Mouse (Mus musculus) embryonic stem cell, embryonic (primary cell): Measurements from ENCODE around the gene 1700016K19Rik.

Source experiments
- CTCF ChIA-PET, 4 experiments: fragments of 300-600 bp in 2 of 4; fragments of 350-600 bp in 2 of 4; sonication (Branson Sonifier 250); formaldehyde crosslinking; loops; one replicate each; lab custom pipeline; 2022; ENCODE audit warnings: inconsistent platforms in 2 of 4; lab: Charles Lee
- POLR2A ChIA-PET, 4 experiments: fragments of 300-600 bp in 2 of 4; fragments of 350-600 bp in 2 of 4; sonication (Branson Sonifier 250); formaldehyde crosslinking; loops; one replicate each; lab custom pipeline; 2022; ENCODE audit warnings: antibody characterized with exemption in 4 of 4, inconsistent platforms in 1 of 4; lab: Charles Lee

The 1700016K19Rik gene

DNA sequence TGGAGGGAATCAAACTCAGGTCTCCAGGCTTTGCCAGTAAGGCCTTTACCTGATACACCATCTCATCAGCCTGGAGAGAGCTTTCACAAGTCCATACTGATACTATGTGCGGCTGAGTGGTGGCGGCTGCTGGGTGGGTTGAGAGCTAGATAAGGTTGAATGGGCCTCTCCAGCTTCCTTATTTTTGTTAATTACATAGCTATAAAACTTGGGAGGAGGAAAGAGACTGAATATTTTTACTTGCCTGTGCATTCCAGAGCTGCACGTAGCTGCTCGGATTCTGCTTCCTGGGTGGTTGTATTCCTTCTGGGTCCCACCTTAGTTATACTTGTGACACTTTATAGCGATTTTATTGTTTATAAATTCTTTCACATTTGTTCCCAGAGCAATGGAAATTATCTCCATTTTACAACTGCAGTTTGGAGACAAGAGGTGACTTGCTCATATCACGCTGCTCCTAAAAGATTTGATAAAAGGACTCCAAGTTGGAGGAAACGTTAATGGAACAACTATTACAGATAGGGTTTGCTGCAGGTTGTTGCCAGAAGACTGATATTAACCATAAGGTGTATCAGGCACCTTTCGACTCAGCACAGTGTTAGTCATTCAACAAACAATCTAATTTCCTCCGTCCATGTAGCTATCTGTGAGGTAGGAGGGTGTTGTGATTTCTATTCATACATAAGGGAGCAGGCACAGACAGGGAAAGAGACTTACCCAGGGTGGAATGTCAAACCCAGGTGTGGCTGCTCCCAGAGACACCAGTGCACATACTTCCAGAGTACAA is 11.3 kb downstream of the 1700016K19Rik start:
- ChIA-PET POLR2A (interaction anchor here in 1 of 4 experiments (0.6 kb wide), 1 partner anchor 459 kb away, joined by 3 read pairs; no protein-coding TSS in a partner anchor), CTCF (interaction anchor here in 1 of 4 experiments (0.6 to 0.8 kb wide), 2 partner anchors 32 to 207 kb away, joined by 3 to 4 read pairs; partner anchors contain the start of genes Dbil5 and Gemin4)

DNA sequence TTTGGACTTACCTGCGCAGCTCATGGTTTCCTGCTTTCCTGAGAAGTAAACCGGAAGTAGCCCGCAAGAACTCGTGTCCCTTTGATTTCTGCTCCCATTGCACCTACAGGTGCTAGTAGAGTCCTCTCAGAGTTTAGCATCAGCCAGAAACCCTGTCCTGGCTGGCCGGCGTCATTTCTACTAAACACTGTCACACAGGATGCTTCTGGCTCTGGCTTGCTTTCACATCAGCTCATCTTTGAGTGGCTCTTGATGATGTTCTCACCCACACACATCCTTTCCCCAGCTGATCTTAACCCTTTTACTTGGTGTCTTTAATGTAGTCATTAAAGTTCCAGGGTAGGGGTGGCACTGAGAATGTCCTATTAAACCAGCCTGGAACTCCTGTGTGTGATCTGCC is 15.5 kb downstream of the 1700016K19Rik start:
- POLR2A ChIA-PET, result interaction anchor here in 1 of 4 experiments (0.6 to 1.5 kb wide), 2 partner anchors 48 to 924 kb away, joined by 3 read pairs; no protein-coding TSS in a partner anchor
- CTCF ChIA-PET, result interaction anchor here in 1 of 4 experiments (1.0 kb wide), 1 partner anchor 48 kb away, joined by 3 read pairs; no protein-coding TSS in a partner anchor

DNA sequence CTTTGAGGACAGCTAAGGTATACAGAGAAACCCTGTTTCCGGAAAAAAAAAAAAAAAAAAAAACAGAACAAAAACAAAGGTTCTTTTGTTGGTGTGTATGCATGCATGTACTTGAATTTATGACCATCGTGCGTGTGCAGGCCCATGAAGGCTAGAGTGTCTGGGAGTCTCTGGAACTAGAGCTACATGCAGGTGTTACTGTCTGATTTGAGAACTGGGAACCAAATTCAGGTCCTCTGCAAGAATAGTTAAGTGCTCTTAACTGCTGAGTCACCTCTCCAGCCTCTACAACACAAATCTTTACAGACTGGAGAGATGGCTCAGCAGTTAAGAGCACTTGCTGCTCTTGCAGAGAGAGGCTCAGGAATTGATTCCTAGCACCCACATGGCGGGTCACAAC is 16.1 kb downstream of the 1700016K19Rik start:
- ChIA-PET CTCF (no interaction called here), POLR2A (interaction anchor here in 3 of 4 experiments (0.6 to 0.7 kb wide), 3 partner anchors 11 to 923 kb away, joined by 3 to 7 read pairs (median 4); no protein-coding TSS in a partner anchor)

DNA sequence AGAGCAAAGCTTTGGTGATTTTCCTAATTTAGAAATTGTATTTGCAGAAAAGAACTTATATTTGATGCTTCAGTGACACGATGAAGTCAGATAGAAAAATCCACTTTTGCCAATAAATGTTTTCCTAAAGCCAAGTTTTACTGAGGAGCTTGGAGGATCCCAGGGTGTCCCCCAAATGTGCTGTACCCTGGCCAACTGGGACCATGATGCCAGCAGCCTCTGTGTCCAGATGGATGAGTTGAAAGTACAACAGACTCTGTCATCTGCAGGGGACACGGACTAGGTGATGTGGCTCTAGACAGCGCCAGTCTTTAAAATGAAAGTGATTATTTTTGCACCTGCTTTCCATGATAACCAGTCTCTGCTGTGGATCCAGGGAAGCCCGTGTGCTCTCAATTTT is 20.2 kb downstream of the 1700016K19Rik start:
- ChIA-PET CTCF (no interaction called here), POLR2A (no interaction called here)

DNA sequence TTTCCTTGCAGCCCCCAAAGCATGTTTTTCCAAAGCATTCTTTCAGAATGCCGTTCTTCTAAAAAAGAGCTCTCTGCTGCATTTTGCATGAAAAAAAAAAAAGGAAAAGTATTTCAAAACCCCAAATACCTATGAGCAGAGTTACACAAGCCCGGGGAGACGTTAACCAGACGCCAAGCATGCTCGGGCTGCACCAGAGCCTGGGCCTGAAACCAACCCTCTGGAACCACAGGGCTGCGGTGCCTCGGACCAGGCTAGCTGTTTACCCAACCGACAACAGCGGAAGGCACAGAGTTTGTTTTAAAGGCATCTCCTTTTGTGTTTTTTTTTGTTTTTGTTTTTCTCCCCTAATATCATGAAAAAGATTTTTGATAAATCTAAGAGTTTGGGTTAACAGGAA is 21.2 kb downstream of the 1700016K19Rik start:
- CTCF ChIA-PET, result interaction anchor here in 3 of 4 experiments (0.7 to 1.3 kb wide), 4 partner anchors 17 to 1446 kb away, joined by 3 to 12 read pairs (median 6); no protein-coding TSS in a partner anchor

DNA sequence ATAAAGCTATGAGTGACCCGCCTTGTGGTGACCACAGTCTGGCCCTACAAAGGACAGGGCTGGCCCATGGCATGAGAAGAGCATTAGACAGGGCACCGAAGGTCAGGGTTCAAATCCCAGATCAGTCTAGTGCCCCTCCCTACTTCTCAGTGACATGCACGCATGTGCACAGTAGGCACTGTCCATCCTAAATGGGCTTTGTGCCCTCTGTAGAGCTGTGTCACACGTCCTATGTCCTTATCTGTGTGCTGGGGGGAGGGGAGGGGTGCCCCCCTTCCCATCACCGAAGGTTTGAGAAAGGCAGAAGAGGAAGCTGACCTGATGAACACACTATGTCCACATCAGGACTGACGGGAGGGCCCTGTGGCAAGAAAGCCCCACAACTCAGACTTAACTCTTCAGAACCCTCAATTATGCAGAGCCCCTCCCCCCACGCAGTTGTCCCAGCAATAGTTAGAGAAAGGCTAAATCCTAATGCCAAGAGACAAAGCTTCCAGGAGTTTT is 25.4 kb downstream of the 1700016K19Rik start:
- ChIA-PET POLR2A (interaction anchor here in 2 of 4 experiments (0.5 to 1.2 kb wide), 4 partner anchors 9 to 404 kb away, joined by 3 read pairs; no protein-coding TSS in a partner anchor), CTCF (interaction anchor here in 3 of 4 experiments (0.8 to 1.5 kb wide), 3 partner anchors 33 to 58 kb away, joined by 3 to 8 read pairs (median 5); no protein-coding TSS in a partner anchor)

More for the DNA sequence above, 21.2 kb downstream of the 1700016K19Rik start:
- POLR2A ChIA-PET, result interaction anchor here in 2 of 4 experiments (0.6 to 0.7 kb wide), 2 partner anchors 21 to 23 kb away, joined by 3 read pairs; no protein-coding TSS in a partner anchor

DNA sequence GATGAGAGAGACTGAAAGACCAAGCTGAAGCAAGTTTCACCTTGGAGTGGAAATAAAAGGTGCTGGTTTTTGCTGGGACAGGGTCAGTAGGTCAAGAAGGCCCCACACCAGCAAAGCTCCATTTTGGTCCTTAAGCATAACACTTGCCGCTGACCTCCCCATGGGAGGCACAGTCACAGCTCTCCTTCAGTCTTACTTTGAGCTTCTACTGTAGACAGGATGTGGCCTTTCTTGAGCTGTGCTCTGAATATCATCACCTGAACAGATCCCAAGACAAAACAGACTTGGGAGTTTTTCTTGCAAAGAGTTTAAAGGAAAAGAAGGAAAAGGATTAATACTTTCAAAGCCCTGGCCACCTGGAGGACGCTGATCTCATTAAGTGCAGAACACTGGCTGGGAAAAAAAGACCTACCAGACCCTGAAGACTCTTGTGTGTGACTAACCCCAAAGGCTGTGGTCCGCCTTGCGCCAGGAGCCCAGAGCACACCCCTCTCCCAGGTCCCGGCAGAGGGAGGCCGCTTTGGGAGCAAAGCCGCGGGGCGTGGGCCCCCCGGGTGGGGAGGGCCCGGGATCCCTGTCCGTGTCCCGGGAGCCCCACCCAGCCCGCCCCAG is 26.9 kb downstream of the 1700016K19Rik start:
- POLR2A ChIA-PET, result interaction anchor here in 1 of 4 experiments (0.5 to 1.3 kb wide), 4 partner anchors 8 to 102 kb away, joined by 3 to 7 read pairs (median 4); no protein-coding TSS in a partner anchor

DNA sequence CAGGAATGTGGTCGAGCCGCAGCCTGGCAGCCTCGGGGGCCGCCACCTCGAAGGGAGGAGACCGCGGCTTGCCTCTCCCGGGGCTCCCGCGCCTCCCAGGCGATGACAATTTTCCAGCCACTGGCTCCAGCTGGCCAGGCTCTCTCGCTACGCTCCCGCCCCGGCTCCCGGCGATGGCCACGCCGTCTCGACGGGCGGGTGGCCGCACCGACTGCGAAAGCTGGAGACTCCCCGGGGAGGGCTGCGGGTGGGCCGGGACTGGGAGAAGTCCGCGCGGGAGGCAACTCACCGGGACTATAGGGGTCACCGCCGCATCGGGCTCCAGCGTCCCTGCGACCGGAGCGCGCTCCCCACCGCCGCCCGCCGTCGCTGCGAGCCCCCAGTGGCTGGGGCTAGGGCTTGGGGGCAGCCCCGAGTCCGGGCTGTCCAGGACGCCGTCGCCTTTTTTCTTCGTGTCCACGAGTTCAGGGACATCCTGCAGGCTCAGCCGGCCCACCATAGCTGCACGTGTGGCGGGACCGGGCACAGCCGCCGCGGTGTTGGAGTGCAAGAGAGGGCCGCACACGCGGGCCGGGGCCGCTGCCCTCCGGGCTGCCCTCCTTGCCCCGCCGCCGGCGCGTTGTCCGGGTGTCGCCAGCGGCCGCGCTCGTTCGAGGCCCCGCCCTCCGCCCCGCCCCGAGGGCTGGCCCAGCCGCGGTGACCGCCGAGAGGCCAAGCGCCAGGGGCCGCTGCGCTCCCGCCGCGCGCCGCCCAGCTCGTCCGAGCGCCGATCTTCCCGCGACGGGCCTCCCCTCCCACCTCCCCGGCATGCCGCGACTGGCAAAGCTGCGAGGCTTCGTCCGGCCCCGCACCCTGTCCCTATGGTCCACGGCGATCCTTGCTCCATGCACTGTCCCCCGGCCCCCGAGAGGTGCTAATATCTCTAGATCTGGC is 27.7 kb downstream of the 1700016K19Rik start, which contains the start of gene Rflnb:
Gene Rflnb, minus strand, starts transcription at position 644 of the 933 bp plus-strand sequence.
- ChIA-PET CTCF (interaction anchor here (0.5 to 1.6 kb wide), 8 partner anchors 27 to 411 kb away, joined by 3 to 4 read pairs (median 3); no protein-coding TSS in a partner anchor), POLR2A (interaction anchor here in 2 of 4 experiments (0.5 to 1.3 kb wide), 4 partner anchors 7 to 766 kb away, joined by 3 to 4 read pairs (median 4); no protein-coding TSS in a partner anchor)

More for the DNA sequence above, 26.9 kb downstream of the 1700016K19Rik start:
- CTCF ChIA-PET, result interaction anchor here in 2 of 4 experiments (0.5 to 0.8 kb wide), 3 partner anchors 59 to 480 kb away, joined by 3 to 4 read pairs (median 3); no protein-coding TSS in a partner anchor

DNA sequence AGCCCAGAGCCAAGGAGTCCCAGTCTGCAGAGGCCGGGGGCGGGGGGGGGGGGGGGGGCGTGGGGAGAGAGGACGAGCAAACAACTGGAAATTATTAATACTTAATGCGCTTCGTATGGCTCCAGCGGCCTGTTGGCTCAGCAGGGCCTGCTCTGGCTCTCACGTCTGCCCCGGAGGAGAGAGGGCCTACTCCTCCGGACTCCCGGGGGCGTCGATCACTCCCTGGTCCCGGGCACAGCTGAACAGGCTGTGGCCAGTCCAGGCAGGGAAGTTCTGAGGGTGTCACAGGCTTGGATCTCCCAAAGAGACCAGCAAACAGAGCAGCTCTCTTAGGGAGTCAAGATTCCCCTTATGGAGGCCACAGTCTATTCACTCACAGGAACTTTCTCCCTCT is 28.4 kb downstream of the 1700016K19Rik start:
- CTCF ChIA-PET, result interaction anchor here in 3 of 4 experiments (0.6 to 1.6 kb wide), 8 partner anchors 28 to 410 kb away, joined by 3 to 4 read pairs (median 3); no protein-coding TSS in a partner anchor
- POLR2A ChIA-PET, result interaction anchor here in 1 of 4 experiments (0.7 kb wide), 1 partner anchor 767 kb away, joined by 3 read pairs; no protein-coding TSS in a partner anchor

DNA sequence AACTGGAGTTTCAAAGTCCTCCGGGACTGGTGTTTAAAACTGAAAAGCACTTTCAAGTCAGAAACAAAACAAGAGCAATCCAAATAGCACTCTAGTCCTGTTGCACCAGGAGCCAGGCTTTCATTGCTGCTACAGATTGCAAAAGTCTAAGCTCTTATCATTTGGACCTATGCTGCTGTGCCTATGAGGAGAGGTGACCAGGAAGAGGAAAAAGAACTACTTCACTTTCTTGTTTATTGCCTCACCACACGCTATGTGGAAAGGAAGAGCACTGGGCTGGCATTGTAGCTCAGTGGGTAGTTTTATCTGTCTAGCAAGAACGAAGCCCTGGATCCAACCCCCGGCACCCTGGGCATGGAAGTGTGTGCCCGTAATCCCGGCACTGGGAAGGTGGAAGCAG is 33.6 kb downstream of the 1700016K19Rik start:
- CTCF ChIA-PET, result no interaction called here
- POLR2A ChIA-PET, result no interaction called here

DNA sequence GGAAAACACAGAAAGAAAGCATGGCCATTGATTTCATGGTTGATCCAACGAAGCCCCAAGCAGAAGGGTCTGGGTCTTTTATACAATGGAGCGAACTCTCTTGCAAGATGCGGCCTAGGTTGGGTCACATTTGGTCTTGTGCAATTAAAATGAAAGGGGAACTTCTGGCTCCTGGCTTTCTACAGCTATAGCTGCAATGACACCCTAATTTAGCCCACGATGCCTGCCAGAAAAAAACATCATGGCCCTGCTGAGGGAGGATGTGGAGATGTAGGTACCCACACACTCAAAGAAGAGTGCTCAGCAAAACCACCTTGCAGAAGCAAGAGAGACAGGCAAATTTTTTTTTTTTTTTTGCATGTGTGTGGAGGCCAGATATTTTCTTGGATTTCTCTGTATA is 34.1 kb downstream of the 1700016K19Rik start:
- POLR2A ChIA-PET, result interaction anchor here in 1 of 4 experiments (1.1 to 1.7 kb wide), 2 partner anchors 7 to 9 kb away, joined by 3 to 4 read pairs; no protein-coding TSS in a partner anchor
- CTCF ChIA-PET, result interaction anchor here in 1 of 4 experiments (1.1 kb wide), 1 partner anchor 49 kb away, joined by 3 read pairs; no protein-coding TSS in a partner anchor

DNA sequence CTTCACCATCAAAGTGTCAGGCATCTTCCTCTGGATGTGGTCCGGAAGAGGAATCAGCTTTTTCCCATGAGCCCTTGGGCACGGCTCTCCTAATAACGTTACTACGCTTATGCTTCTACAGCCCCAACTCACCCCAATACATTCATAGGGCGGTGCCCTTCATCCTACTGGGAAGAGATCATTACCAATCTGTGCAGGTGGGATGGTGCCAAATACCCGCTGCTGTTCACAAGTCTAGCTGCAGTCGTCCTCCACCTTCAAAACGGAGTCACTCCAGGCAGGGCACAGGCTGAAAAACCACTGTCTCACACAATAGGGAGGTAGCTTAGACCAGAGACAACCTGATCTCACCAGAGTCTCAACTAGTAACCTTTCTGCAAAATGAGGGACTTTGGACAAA is 35.5 kb downstream of the 1700016K19Rik start:
- POLR2A ChIA-PET, result interaction anchor here in 1 of 4 experiments (1.7 kb wide), 2 partner anchors 9 to 33 kb away, joined by 4 to 5 read pairs; no protein-coding TSS in a partner anchor
- CTCF ChIA-PET, result interaction anchor here in 1 of 4 experiments (1.1 kb wide), 1 partner anchor 44 kb away, joined by 4 read pairs; no protein-coding TSS in a partner anchor

DNA sequence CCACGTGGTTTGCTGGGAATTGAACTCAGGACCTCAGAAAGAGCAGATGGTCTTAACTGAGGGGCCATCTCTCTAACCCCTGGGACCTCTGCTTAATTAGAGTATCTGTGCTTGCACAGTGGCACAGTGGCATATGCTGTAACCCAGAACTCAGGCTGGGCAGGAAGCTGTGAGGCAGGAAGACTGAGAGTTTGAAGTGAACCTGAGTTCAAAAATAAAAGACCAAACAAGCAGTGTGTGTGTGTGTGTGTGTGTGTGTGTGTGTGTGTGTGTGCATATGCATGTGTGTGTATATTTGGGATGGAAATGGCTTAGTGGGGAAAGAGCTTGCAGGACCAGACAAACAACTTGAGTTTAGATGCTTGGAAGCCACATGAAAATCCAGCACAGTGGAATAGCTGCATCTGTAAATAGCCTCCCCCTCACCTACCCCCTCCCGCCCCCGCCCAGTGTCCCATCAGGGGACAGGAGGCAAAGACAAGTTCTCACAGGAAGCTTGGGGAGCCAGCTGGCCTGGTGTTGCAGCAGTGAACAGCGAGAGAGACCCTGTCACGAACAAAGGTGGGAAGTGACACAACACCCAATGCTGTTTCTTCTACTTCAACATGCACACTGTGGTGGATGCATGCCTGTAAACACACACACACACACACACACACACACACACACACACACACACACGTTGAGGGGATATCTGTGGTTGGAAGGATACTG is 38.0 kb downstream of the 1700016K19Rik start:
- POLR2A ChIA-PET, result interaction anchor here in 1 of 4 experiments (0.5 kb wide), 1 partner anchor 235 kb away, joined by 4 read pairs; no protein-coding TSS in a partner anchor
- CTCF ChIA-PET, result interaction anchor here in 3 of 4 experiments (0.6 to 1.5 kb wide), 5 partner anchors 54 to 204 kb away, joined by 3 to 4 read pairs (median 3); no protein-coding TSS in a partner anchor

DNA sequence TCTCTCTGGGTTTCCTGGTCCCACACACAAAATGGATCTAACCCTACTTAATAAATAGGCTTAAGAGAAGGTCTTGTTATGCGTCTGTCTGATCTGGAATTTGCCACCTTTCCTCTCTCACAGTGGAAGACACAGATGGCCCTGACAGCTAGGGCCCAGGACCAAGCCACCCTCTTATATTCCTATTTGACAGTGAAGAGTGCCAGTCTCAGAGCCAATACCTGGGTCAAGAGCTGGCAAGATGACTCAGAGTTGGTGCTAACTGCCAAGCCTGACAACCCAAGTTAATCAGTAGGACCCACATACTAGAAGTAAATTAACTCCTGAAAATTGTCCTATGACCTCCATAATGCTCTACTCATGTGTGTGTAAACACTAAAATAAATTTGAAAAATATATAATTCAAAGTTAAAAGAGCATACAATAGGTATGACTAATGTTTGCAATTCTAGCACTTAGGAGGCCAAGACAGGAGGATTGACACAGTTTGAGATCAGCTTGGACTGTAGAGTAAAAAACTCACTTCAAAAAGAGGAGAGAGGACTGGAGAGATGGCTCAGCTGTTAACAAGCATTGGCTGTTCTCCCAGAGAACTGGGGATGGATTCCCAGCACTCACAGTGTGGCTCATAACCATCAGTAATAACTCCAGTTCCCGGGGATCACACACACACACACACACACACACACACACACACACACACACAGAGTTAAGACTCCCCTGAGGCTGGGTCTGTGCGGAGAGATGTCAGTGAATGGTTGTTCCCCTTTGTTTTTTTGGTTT is 39.8 kb downstream of the 1700016K19Rik start:
- ChIA-PET POLR2A (interaction anchor here in 2 of 4 experiments (0.9 to 1.1 kb wide), 2 partner anchors 15 to 259 kb away, joined by 3 to 5 read pairs; no protein-coding TSS in a partner anchor), CTCF (interaction anchor here in 2 of 4 experiments (0.6 to 1.5 kb wide), 4 partner anchors 72 to 580 kb away, joined by 3 to 7 read pairs (median 3); no protein-coding TSS in a partner anchor)

DNA sequence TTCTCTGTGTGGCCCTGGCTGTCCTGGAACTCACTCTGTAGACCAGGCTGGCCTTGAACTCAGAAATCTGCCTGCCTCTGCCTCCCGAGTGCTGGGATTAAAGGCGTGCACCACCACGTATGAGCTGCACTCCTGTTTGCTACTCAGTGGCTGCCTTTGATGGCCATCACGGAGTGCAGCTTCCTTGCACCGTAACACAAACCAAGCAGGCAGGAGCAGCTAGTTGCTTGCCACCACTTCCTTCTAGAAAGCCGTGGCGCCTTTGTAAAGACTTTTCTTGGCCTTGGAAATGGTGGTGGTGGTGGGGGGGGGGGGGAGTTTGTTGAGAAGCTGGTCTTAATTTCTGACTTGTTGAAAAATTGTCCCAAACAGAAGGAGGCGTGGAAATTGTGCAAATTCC is 40.4 kb downstream of the 1700016K19Rik start:
- CTCF ChIA-PET, result interaction anchor here in 1 of 4 experiments (0.7 kb wide), 2 partner anchors 362 to 580 kb away, joined by 3 to 7 read pairs; no protein-coding TSS in a partner anchor
- POLR2A ChIA-PET, result interaction anchor here in 3 of 4 experiments (0.7 to 1.1 kb wide), 3 partner anchors 16 to 259 kb away, joined by 3 to 5 read pairs (median 3); no protein-coding TSS in a partner anchor
